Mouse (Mus musculus): ENCODE results near the gene Rtl4.

DNA sequence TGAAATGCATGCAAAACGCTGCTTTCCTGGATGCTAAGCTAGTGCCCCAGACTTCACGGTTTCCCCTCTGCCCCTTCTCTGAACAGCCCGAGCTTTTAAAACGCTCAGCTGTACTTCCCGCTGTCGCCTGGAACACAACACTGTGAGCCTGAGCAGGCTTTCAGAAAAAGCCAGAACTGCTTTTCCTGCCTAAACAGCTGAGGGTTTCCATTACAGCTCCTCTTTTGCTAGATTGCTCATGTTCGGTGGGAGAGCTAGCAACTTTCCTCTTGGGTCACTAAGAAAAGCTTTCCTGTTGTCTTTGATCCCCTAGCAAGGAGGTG lies 1.1 kb downstream of the Rtl4 start:
- TF ChIP-seq CTCF (IDR thresholded peaks at IDR 0.05; ENCODE audit: low read depth), result no peak
- no peak for TF ChIP-seq EP300 (IDR thresholded peaks at IDR 0.05; ENCODE audit: low read depth)

Measured in liver, embryonic 14.5 days (tissue).